Mouse (Mus musculus) G1E-ER4 (cell line): ENCODE results near the gene Zc3h18. TPM values are rescaled to one million over a fixed set of nuclear protein-coding genes. Genes with fewer than 3 reads are reported as not detected.

Experiments
- GATA1 ChIP-seq: IDR thresholded peaks from one replicate; pipeline ENCODE4 v1.8.0; 2012; ENCODE audit warnings: low read length, inconsistent platforms
- polyA plus RNA-seq: library from polyadenylated mRNA; stranded (reverse); fragments of >175 nt; gene quantifications from 2 replicates; pipeline ENCODE4 v1.2.3, GENCODE M21; 2012

Zc3h18 gene
- 148 and 187 TPM in 2 replicates for polyA plus RNA-seq

GRCm38 (mm10) chr8:122376365-122377231 lies at the start of gene Zc3h18:
Gene Zc3h18 (plus strand): TSS chr8:122376609.
- TF ChIP-seq GATA1, result no peak

- no peak for TF ChIP-seq GATA1
Observed at GRCm38 (mm10) chr8:122329072-122329471, 47.3 kb upstream of the Zc3h18 start.

DNA sequence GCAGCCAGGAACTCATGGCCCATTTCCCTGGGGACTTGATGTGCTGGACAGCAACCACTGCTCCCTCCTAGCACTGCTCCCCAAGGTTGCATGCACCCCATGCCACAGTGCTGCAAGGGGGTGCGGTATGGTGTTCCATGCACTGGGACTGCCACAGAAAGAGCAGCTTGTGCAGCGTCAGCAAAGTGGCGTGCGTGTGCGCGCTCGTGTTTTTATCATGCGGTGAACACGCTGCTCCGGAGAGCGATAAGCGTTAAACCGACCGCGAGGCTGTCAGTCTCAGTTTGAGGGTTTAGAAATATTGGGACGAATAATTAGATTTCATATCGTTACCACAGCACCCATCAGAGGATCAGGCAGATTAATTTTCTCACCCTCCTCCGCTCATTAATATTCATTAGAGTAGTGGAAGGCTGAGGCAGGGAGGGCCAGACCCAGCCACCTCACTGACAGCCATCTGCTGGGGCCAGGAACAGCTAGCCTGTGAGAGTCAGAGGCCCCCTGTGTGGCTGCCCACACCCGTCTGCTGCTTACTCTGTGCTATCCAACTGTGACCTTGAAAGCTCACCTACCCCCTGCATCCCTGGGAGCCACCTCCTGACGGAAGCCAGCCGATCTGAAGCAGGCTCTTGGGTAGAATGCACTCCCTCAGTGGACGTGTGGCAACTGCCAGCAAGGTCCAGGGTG lies 46.7 kb upstream of the Zc3h18 start:
- peak; percentile 84 for TF ChIP-seq GATA1

- TF ChIP-seq GATA1, result no peak
Observed at GRCm38 (mm10) chr8:122330446-122331133, 45.8 kb upstream of the Zc3h18 start.

- no peak for TF ChIP-seq GATA1
Observed at GRCm38 (mm10) chr8:122331134-122331523, 45.3 kb upstream of the Zc3h18 start.

DNA sequence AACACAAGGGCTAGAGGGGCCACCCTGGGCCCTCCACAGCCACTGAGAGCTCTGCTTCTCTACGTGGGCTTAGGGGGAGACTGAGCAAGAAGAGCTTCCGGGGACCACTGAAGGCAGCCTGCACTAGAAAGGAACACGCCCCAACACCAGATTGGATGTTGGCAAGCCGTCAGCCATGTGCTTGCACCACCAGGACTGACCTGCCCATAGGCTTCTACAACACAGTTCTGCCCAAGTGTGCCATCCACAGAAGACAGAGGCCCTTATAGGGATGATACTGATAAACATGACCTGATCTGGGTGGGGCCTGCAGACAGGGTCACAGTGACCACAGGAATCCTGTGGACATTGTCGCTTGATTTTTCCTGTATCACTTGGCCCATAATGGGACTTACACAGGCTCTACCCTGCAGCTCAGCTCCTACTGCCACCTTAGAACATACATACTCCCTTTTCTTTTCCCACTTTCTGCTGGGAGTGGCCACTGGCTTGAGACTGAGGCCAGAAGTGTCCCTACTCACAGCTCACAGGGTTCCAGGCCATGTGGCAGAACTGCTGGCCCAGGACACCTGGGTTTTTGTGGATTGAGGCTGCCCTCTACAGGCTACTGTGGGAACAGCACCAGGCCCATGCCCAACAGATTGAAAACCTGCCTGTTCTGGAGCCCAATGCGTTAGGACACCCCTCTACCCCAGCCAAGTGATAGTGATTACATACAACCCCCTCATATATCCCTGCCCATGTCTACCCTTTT lies 43.5 kb upstream of the Zc3h18 start:
- TF ChIP-seq GATA1, result no peak

DNA sequence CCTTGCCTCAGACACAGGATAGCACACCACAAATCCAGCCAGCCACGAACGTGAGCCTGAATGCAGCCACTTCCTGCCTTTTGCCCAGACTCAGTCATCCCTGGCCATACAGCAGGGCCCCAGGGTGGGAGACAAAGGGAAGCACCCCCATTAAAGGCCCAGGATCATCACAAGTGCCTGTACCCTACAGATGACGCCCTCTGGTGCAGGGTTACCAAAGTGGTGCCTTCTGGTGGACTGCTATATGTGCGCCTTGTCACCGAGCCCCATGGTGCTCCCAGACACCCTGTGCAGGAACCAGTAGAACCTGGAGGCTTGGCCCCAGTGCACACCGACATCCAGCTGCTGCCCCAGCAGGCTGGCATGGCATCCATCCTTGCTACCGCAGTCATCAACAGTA lies 42.9 kb upstream of the Zc3h18 start:
- no peak for TF ChIP-seq GATA1

DNA sequence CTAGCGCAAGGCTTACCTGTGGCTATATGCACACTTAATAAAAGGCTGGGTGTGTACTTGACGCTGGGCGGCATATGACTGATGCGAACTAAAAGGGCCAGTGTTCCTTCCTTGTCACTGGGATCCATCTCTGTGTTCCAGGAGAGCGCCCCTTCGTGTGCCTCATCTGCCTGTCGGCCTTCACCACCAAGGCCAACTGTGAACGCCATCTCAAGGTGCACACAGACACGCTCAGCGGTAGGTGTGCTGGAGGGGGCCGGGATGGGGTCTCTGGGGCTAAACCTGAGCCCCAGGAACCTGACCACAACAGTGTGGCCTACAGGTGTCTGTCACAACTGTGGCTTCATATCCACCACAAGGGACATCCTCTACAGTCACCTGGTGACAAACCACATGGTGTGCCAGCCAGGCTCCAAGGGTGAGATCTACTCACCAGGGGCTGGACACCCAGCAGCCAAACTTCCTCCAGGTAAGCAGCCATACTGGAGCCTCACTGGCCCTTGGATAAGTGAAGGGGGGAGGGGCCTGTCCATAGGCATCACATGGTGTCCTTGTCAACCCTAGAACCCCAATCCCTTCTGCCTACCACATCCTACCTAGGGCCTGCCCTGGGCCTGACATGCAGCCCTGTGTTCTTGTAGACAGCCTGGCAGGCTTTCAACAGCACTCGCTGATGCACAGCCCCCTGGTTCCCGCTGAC lies 41.5 kb upstream of the Zc3h18 start:
- TF ChIP-seq GATA1, result no peak

DNA sequence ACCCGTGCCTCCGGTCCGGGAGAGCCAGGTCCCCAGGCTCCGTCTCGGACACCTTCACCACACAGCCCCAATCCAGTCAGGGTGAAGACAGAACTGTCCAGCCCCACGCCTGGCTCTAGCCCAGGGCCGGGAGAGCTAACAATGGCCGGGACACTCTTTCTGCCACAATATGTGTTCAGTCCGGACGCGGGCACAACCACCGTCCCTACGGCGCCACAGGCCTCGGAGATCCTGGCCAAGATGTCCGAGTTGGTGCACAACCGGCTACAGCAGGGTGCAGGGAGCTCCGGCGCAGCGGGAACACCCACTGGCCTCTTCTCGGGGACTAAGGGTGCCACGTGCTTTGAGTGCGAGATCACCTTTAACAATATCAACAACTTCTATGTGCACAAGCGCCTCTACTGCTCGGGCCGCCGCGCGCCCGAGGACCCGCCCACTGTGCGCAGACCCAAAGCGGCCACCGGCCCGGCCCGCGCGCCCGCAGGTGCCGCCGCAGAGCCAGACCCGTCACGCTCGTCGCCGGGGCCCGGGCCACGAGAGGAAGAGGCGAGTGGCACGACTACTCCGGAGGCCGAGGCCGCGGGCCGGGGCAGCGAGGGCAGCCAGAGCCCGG lies 40.7 kb upstream of the Zc3h18 start:
- TF ChIP-seq GATA1, result no peak

DNA sequence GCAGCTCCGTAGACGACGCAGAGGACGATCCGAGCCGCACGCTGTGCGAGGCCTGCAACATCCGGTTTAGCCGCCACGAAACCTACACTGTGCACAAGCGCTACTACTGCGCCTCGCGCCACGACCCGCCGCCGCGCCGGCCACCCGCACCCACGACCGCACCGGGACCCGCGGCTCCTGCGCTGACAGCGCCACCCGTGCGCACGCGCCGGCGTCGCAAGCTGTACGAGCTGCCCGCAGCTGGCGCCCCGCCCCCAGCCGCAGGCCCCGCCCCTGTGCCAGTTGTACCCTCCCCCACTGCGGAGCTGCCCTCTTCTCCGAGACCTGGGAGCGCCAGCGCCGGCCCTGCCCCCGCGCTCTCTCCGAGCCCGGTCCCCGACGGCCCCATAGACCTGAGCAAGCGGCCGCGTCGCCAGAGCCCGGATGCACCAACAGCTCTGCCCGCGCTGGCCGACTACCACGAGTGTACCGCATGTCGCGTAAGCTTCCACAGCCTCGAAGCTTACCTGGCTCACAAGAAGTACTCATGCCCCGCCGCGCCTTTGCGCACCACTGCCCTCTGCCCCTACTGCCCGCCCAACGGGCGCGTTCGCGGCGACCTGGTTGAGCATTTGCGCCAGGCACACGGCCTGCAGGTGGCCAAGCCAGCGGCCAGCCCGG lies 40.0 kb upstream of the Zc3h18 start:
- TF ChIP-seq GATA1, result no peak

DNA sequence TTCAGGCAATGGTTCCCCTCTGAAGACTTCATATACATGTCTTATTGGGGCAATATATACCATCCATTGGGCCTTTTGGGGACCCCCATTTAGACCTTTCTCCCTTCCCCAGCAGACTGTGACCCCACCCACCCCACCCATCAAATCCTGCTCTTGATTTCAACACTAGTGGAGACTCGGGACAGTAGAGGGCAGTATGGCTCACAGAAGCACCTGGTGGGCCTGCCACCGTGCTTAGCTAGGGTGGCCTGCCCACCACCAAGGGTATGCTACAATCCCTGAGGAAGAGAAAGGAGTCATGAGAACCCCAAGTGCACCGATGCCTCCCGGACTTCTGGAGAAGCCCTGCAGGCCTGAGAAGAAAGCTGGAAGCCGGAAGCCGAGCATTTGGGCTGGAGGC lies 37.6 kb upstream of the Zc3h18 start:
- no peak for TF ChIP-seq GATA1

DNA sequence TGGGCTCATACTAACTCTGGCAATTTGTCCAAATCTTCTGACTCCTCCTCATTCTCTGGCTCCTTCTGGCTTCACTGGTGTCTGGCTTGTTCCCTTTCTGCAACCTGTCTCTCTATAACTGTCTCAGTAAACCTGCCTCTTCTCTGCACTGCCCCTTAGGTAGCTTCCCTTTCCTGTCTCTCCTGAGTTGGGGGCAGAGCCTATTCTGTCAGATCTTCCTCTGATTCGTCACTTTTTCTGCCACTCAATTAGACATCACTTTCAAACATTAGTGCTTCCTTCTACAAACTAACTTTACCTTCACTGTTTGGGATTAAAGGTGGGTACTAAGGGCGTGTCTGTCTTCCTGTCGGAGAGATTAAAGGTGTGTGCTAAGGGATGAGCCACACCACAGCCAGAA lies 35.6 kb upstream of the Zc3h18 start:
- no peak for TF ChIP-seq GATA1

DNA sequence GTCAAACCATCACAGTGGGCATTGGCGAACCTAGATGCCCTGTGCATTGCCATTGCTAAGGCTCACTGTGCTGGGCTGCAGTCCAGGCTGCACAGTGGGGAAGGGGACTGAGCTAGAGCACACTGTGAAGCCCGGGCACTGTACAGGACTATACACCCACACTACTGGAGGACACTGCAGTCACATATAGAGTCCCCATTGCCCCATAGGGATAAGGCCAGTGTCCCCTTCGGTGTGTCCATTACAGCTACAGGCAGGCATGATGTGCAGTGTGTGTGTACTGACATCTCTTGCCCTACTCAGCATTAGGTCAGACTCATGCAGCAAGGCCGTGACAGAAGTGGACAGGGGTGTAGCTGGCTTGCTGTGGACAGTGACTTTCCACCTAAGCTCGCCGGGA lies 34.6 kb upstream of the Zc3h18 start:
- TF ChIP-seq GATA1, result no peak

GRCm38 (mm10) chr8:122342362-122342761 lies 34.0 kb upstream of the Zc3h18 start:
- no peak for TF ChIP-seq GATA1

DNA sequence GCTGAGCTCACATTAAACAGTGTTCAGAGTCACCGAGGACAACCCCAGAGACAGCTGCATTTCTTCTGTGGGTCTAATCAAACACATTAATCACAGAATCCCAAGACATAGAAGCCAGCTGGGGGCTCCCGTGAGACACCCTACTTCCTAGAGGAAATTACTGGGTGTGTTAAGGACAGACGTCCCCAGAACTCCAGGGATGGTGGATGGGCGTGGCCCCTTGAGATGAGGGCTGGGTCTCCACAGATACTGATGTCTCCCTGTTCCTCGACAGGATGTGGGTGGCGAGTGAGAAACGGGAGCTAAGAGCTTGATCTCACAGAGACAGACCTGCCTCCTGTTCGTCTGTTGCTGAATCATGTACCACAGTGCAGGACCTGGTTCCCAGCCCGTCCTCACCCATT lies 33.6 kb upstream of the Zc3h18 start:
- TF ChIP-seq GATA1, result no peak
